Mouse (Mus musculus) myocyte (in vitro differentiated cells): Measurements from ENCODE around the gene H13.

Experiments used
- CEBPB ChIP-seq: IDR thresholded peaks from 2 replicates; pipeline ENCODE4 v1.6.1; 2011; ENCODE audit warnings: mild to moderate bottlenecking, moderate library complexity; ENCODE audit not compliant: poor library complexity, insufficient read depth, severe bottlenecking
- E2F4 ChIP-seq: IDR thresholded peaks from one replicate; pipeline ENCODE4 v1.6.1; 2011; ENCODE audit warnings: mild to moderate bottlenecking, control low read depth, moderate library complexity; ENCODE audit not compliant: insufficient read depth
- MAX ChIP-seq: IDR thresholded peaks from one replicate; pipeline ENCODE4 v1.6.1; 2011; ENCODE audit warnings: low read depth, mild to moderate bottlenecking, control low read depth
- POLR2A ChIP-seq: IDR thresholded peaks from one replicate; pipeline ENCODE4 v1.6.1; 2011; ENCODE audit warnings: low read depth, mild to moderate bottlenecking, control low read depth, moderate library complexity; ENCODE audit not compliant: insufficient read length
- SRF ChIP-seq: IDR thresholded peaks from one replicate; pipeline ENCODE4 v1.6.1; 2011; ENCODE audit warnings: low read depth; ENCODE audit not compliant: control insufficient read depth, insufficient read length
- TCF12 ChIP-seq: IDR thresholded peaks from one replicate; pipeline ENCODE4 v1.6.1; 2011; ENCODE audit warnings: mild to moderate bottlenecking, control low read depth; ENCODE audit not compliant: poor library complexity, insufficient read depth, severe bottlenecking
- TCF3 ChIP-seq: IDR thresholded peaks from one replicate; pipeline ENCODE4 v1.6.1; 2011; ENCODE audit warnings: low read depth, control low read depth; ENCODE audit not compliant: insufficient read length

GRCm38 (mm10) chr2:152686806-152687267 is 17.6 kb downstream of the H13 start, which contains the start of gene Mcts2:
- TF ChIP-seq POLR2A: peak; percentile 81
- no peak for TF ChIP-seq E2F4
- no peak for TF ChIP-seq SRF
- TF ChIP-seq MAX: no peak
- TF ChIP-seq TCF12: no peak
- no peak for TF ChIP-seq TCF3
- TF ChIP-seq CEBPB: no peak
